In the genomic region with DNA sequence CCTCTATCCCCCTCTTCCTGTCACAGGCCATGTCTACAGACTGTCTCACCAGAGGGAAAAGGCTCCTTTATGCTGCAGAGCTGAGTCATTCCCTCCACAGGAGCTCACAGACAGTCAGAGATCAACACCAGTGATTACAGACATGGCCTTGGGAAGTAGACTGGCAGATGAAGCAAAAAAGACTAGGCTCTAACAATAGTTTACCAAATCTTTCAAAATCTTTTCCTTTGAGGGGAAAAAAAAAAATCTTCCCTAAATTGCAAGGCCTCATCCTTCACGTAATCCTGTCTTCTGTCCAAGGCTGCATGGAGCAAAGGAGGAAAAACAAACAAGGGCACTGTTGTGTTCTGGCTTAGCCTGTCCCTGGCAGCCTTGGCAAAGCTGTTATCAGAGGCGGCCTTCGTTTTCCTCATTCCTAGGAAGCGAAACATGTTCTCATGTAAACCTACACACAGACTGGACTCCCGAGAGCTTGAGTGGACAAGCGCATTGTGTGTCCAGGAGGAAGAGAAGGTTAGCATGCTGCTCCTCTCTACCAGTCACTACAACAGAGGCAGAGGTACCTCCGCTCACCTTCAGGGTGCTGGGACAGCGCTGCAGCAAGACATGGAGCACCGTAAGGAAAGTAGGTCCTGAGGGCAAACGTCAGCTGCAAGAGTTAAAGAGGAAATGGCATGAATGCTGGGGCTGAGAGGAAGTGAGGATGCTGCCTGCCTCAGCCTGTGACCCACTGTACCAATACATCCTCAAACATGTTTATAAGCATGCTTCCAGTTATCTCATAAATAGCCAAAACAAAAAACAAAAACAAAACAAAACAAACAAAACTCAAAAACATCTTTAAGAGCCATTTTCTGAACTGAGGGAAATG, we compare ENCODE assay signal across 8 mouse cellular contexts.
DNase-seq lines count a peak whose midpoint lies in the region; ATAC-seq and TF ChIP-seq lines count a peak whose summit lies in the region.

No protein-coding gene starts in this region.

- no peak for TF ChIP-seq POLR2A in cortical plate, adult 2 months (IDR thresholded peaks at IDR 0.05; ENCODE audit: extremely low read depth, insufficient read depth, low read length)

- no peak overlapping the region for H3K4me2 ChIP-seq in hindbrain, embryonic 14.5 days (replicated peaks)
- H3K4me2 ChIP-seq in limb, embryonic 15.5 days = no peak overlapping the region

- 75% methylated on average over 10 of the region's 10 CpGs for WGBS in hindbrain, embryonic 10.5 days
- 83% methylated on average over 10 of the region's 10 CpGs for WGBS in hindbrain, embryonic 14.5 days
- WGBS in limb, embryonic 15.5 days = 75% methylated on average over 10 of the region's 10 CpGs

- H3K79me3 ChIP-seq in C2C12 (ENCODE audit: low read depth) = no peaks in the 10 kb centered on the region

- H3K9ac ChIP-seq in hindbrain, embryonic 14.5 days = no peak overlapping the region
- no peak overlapping the region for H3K9ac ChIP-seq in limb, embryonic 15.5 days

- no peaks in the 10 kb centered on the region for H3K9me3 ChIP-seq in hindbrain, embryonic 10.5 days
- no peaks in the 10 kb centered on the region for H3K9me3 ChIP-seq in hindbrain, embryonic 14.5 days (ENCODE audit: control insufficient read depth, low read length)
- no peaks in the 10 kb centered on the region for H3K9me3 ChIP-seq in limb, embryonic 15.5 days

- no peak for DNase-seq in hindbrain, embryonic 10.5 days (ENCODE audit: low spot score)
- no peak for DNase-seq in hindbrain, embryonic 14.5 days (ENCODE audit: low spot score)
- DNase-seq in left cerebral cortex, adult 8-10 months (ENCODE audit: low spot score in 2 of 2) = no peak
- DNase-seq in layer of hippocampus, adult 9-11 months = no peak
- DNase-seq in cerebellum, adult 11-12 months = no peak

- no peaks in the 10 kb centered on the region for H3K79me2 ChIP-seq in C2C12 (ENCODE audit: control insufficient read depth, insufficient read depth)

- ATAC-seq in hindbrain, embryonic 14.5 days (ENCODE audit: low FRiP score) = no peak
- ATAC-seq in limb, embryonic 15.5 days (ENCODE audit: insufficient number of reproducible peaks, low FRiP score, low TSS enrichment, low read depth) = no peak

- no peaks in the 10 kb centered on the region for H3K27me3 ChIP-seq in hindbrain, embryonic 10.5 days (ENCODE audit: insufficient read depth, poor library complexity, severe bottlenecking)
- no peaks in the 10 kb centered on the region for H3K27me3 ChIP-seq in hindbrain, embryonic 14.5 days (ENCODE audit: control insufficient read depth, insufficient read depth, low read length)
- no peaks in the 10 kb centered on the region for H3K27me3 ChIP-seq in C2C12 (ENCODE audit: control insufficient read depth, insufficient read depth, insufficient read length)
- no peaks in the 10 kb centered on the region for H3K27me3 ChIP-seq in limb, embryonic 15.5 days

- H3ac ChIP-seq in C2C12 (ENCODE audit: control insufficient read depth, insufficient read length, low read depth) = peak overlapping the region; percentile 22

- peak overlapping the region; percentile 68 for H3K27ac ChIP-seq in hindbrain, embryonic 10.5 days
- no peak overlapping the region for H3K27ac ChIP-seq in hindbrain, embryonic 14.5 days
- H3K27ac ChIP-seq in cortical plate, adult 2 months (ENCODE audit: insufficient read depth, low read length) = peak overlapping the region; percentile 60; the same call in 1 of the 2 replicates
- H3K27ac ChIP-seq in limb, embryonic 15.5 days = peak overlapping the region; percentile 54

- TF ChIP-seq CTCF in C2C12 (IDR thresholded peaks at IDR 0.05; ENCODE audit: control insufficient read depth, insufficient read depth, insufficient read length) = no peak
- TF ChIP-seq CTCF in cortical plate, adult 2 months (IDR thresholded peaks at IDR 0.05; ENCODE audit: extremely low read depth, insufficient read depth, low read length) = no peak

- H3K4me3 ChIP-seq in hindbrain, embryonic 10.5 days = no peak overlapping the region
- no peak overlapping the region for H3K4me3 ChIP-seq in hindbrain, embryonic 14.5 days (replicated peaks; ENCODE audit: low read length)
- no peak overlapping the region for H3K4me3 ChIP-seq in C2C12 (ENCODE audit: insufficient read depth, poor library complexity, severe bottlenecking)
- no peak overlapping the region for H3K4me3 ChIP-seq in cortical plate, adult 2 months (ENCODE audit: insufficient read depth, low read length)
- no peak overlapping the region for H3K4me3 ChIP-seq in limb, embryonic 15.5 days

- peaks cover 16% of the 10 kb centered on the region; the same call in 1 of the 2 replicates for H3K36me3 ChIP-seq in hindbrain, embryonic 10.5 days
- H3K36me3 ChIP-seq in hindbrain, embryonic 14.5 days (replicated peaks; ENCODE audit: control insufficient read depth, insufficient read depth) = no peaks in the 10 kb centered on the region
- no peaks in the 10 kb centered on the region for H3K36me3 ChIP-seq in C2C12 (ENCODE audit: control insufficient read depth, insufficient read depth)
- H3K36me3 ChIP-seq in limb, embryonic 15.5 days = no peaks in the 10 kb centered on the region

- H3K4me1 ChIP-seq in hindbrain, embryonic 10.5 days (replicated peaks) = peaks cover 56% of the 10 kb centered on the region
- 0 out of 2 replicates have a peak, but pooled peaks cover 7% of the 10 kb centered on the region for H3K4me1 ChIP-seq in hindbrain, embryonic 14.5 days (replicated peaks; ENCODE audit: control insufficient read depth, insufficient read depth, low read length)
- peaks cover 5% of the 10 kb centered on the region; the same call in 1 of the 2 replicates for H3K4me1 ChIP-seq in cortical plate, adult 2 months (ENCODE audit: control insufficient read depth, insufficient read depth, low read length)
- peaks cover 44% of the 10 kb centered on the region for H3K4me1 ChIP-seq in limb, embryonic 15.5 days

TF ChIP-seq in C2C12, 6 proteins besides CTCF, POLR2A, EP300 and RAD21:
- no peak for TF ChIP-seq MAX (IDR thresholded peaks at IDR 0.05)
- no peak for TF ChIP-seq CEBPB (IDR thresholded peaks at IDR 0.05; ENCODE audit: low read depth)
- TF ChIP-seq FOSL1 (IDR thresholded peaks at IDR 0.05; ENCODE audit: insufficient read depth, low read length, poor library complexity, severe bottlenecking) = peak; percentile 55
